Mouse (Mus musculus): ENCODE data around the gene Cbfa2t3.

DNA sequence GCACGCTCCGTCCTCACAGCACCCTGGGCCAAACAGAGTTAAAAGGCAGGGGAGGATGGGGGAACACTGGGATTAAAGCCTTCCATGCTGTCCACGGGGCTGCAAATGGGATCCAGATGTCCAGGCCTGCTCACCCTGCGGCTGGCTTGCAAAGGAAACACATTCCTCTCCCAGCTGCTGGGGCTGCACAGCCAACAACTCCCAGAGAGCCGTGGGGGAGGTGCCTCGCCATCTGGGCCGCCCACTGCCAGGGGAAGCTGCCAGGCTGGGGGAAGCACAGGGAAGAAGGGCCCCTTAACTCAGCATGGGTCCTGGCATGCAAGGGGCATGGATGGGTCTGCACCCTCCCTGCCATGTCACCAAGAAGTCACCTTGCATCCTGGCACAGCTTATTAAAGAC, 37.8 kb downstream of the Cbfa2t3 start:
- no peak for TF ChIP-seq CTCF (conservative IDR thresholded peaks at IDR 0.05; ENCODE audit: low read length)
- no peak for TF ChIP-seq NANOG (IDR thresholded peaks at IDR 0.05; ENCODE audit: borderline replicate concordance, low read length)

Data from E14TG2a.4 (cell line).